Mouse (Mus musculus): ENCODE results near the gene Tmem72.

- TF ChIP-seq POLR2A (IDR thresholded peaks at IDR 0.05; ENCODE audit: insufficient read depth, low read depth, low read length) (no peak), EP300 (IDR thresholded peaks at IDR 0.05; ENCODE audit: insufficient read depth, low read depth, low read length) (no peak), CTCF (IDR thresholded peaks at IDR 0.05) (no peak)
Observed at GRCm38 (mm10) chr6:116676355-116676913, 40.3 kb downstream of the Tmem72 start.
